Mouse (Mus musculus) heart, embryonic 15.5 days (tissue): Measurements from ENCODE around the gene Fblim1. TPM values are rescaled to one million over a fixed set of nuclear protein-coding genes. Genes with fewer than 3 reads are reported as not detected.
A peak's percentile ranks its signal among the peaks of the same experiment; 100 is the strongest.
"Not testable (repeated sequence)": the region's sequence is repeated elsewhere in the genome, so short reads cannot be mapped to it uniquely, and the experiment has no call there.

Experiments used
- ATAC-seq: fragments of 200-750 bp; cut with Nextera tagmentation; replicated peaks from 2 replicates; pipeline ENCODE4 v1.8.0; 2017; ENCODE audit warnings: low read depth, moderate TSS enrichment; ENCODE audit not compliant: insufficient number of reproducible peaks, insufficient read depth, low FRiP score
- H3K27ac ChIP-seq: fragments of 300-500 bp; sonication (generic); 2 replicates; pipeline ENCODE4 v1.5.1; 2015; ENCODE audit warnings: mild to moderate bottlenecking, inconsistent platforms
- H3K27me3 ChIP-seq: fragments of 300-500 bp; sonication (generic); 2 replicates; pipeline ENCODE4 v1.6.1; 2015; ENCODE audit warnings: inconsistent platforms
- H3K36me3 ChIP-seq: fragments of 300-500 bp; sonication (generic); 2 replicates; pipeline ENCODE4 v1.6.1; 2015; ENCODE audit warnings: mild to moderate bottlenecking, inconsistent platforms
- H3K4me1 ChIP-seq: fragments of 300-500 bp; sonication (generic); replicated peaks from 2 replicates; pipeline ENCODE4 v1.6.1; 2015; ENCODE audit warnings: inconsistent platforms
- H3K4me2 ChIP-seq: fragments of 300-500 bp; sonication (generic); 2 replicates; pipeline ENCODE4 v1.6.1; 2015; ENCODE audit warnings: inconsistent platforms, mild to moderate bottlenecking, moderate library complexity
- H3K4me3 ChIP-seq: fragments of 300-500 bp; sonication (generic); 2 replicates; pipeline ENCODE4 v1.5.1; 2015; ENCODE audit warnings: mild to moderate bottlenecking, inconsistent platforms
- H3K9ac ChIP-seq: fragments of 300-500 bp; sonication (generic); 2 replicates; pipeline ENCODE4 v1.6.1; 2015; ENCODE audit warnings: mild to moderate bottlenecking, inconsistent platforms
- H3K9me3 ChIP-seq: fragments of 300-500 bp; sonication (generic); replicated peaks from 2 replicates; pipeline ENCODE4 v1.6.1; 2016; ENCODE audit warnings: inconsistent platforms
- whole genome bisulfite sequencing: fragments of 180-500 bp; shearing (Covaris S2); methylation state at CpG from one replicate; pipeline ENCODE4 v1.1.7; 2015; ENCODE audit warnings: mixed read lengths; 5-methylcytosine and 5-hydroxymethylcytosine counted together
- polyA plus RNA-seq: library from polyadenylated mRNA; unstranded; fragments of >200 nt; fragmentation: Nextera tagmentation; extraction: Ambion mirVana; gene quantifications from 2 replicates; pipeline ENCODE4 v1.2.1, GENCODE M21; 2015

Gene Fblim1
- polyA plus RNA-seq, 1 experiment from 2014 or later, result 48.4 TPM

- Histone ChIP-seq H3K9ac (no peak overlapping the region), H3K9me3 (no peaks in the 10 kb centered on the region), H3K27ac (peak overlapping the region; percentile 42; the same call in 1 of the 2 replicates), H3K36me3 (peaks cover 11% of the 10 kb centered on the region), H3K4me2 (no peak overlapping the region; the same call in 1 of the 2 replicates), H3K4me3 (no peak overlapping the region), H3K4me1 (peaks cover 23% of the 10 kb centered on the region), H3K27me3 (0 out of 2 replicates have a peak, but pooled peaks cover 3% of the 10 kb centered on the region)
- WGBS, result 34% methylated on average over 6 of the region's 6 CpGs
- no peak for ATAC-seq
Observed at GRCm38 (mm10) chr4:141573359-141573966, 32.4 kb downstream of the Fblim1 start.

GRCm38 (mm10) chr4:141572668-141573358, 33.1 kb downstream of the Fblim1 start:
- Histone ChIP-seq H3K27ac (peak overlapping the region; percentile 42; the same call in 1 of the 2 replicates), H3K4me3 (no peak overlapping the region), H3K9ac (no peak overlapping the region), H3K4me1 (peaks cover 23% of the 10 kb centered on the region), H3K4me2 (no peak overlapping the region; the same call in 1 of the 2 replicates), H3K27me3 (0 out of 2 replicates have a peak, but pooled peaks cover 3% of the 10 kb centered on the region), H3K36me3 (peaks cover 11% of the 10 kb centered on the region), H3K9me3 (no peaks in the 10 kb centered on the region)
- 0 out of 2 replicates have a peak, but pooled peaks have one; percentile 27 for ATAC-seq
- 74% methylated on average over 7 of the region's 7 CpGs for WGBS

GRCm38 (mm10) chr4:141571934-141572333, 34.0 kb downstream of the Fblim1 start:
- no peak overlapping the region for H3K4me2 ChIP-seq

DNA sequence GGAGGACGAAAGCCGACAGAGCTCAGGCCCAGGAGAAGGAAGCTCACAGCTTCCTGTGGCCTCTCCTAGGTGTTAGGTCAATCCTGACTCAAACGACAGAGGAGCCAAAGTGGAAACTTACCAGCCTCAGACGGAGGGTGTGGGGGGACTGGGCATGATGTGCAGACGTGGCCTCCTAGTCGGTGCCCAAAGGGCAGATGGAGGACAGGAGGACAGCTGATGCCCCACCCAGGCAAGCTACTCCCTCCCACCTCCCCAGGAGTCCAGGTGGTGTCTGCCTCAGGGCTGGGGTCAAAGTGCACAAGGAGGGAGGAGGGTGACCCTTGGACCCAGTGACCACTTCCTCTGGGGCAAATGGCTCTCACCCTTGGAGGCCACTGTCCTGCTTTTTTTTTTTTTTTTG, 34.6 kb downstream of the Fblim1 start:
- WGBS, result 41% methylated on average over 6 of the region's 6 CpGs
- Histone ChIP-seq H3K36me3 (no peaks in the 10 kb centered on the region), H3K27me3 (0 out of 2 replicates have a peak, but pooled peaks cover 3% of the 10 kb centered on the region), H3K27ac (no peak overlapping the region), H3K4me1 (peaks cover 23% of the 10 kb centered on the region), H3K4me3 (no peak overlapping the region), H3K4me2 (no peak overlapping the region), H3K9ac (no peak overlapping the region), H3K9me3 (no peaks in the 10 kb centered on the region)
- ATAC-seq, result no peak

More at GRCm38 (mm10) chr4:141571934-141572333, 34.0 kb downstream of the Fblim1 start:
- Histone ChIP-seq H3K27ac (no peak overlapping the region), H3K9ac (no peak overlapping the region), H3K36me3 (peaks cover 3% of the 10 kb centered on the region), H3K4me3 (no peak overlapping the region), H3K27me3 (0 out of 2 replicates have a peak, but pooled peaks cover 3% of the 10 kb centered on the region), H3K9me3 (no peaks in the 10 kb centered on the region), H3K4me1 (peaks cover 23% of the 10 kb centered on the region)
- no peak for ATAC-seq
- WGBS, result 63% methylated on average over 10 of the region's 10 CpGs

- WGBS, result 91% methylated on average over 1 of the region's 1 CpGs
- H3K4me1 ChIP-seq, result peaks cover 23% of the 10 kb centered on the region
- H3K4me3 ChIP-seq, result no peak overlapping the region
- 0 out of 2 replicates have a peak, but pooled peaks cover 3% of the 10 kb centered on the region for H3K27me3 ChIP-seq
- H3K9ac ChIP-seq, result no peak overlapping the region
- no peaks in the 10 kb centered on the region for H3K36me3 ChIP-seq
- H3K9me3 ChIP-seq, result no peaks in the 10 kb centered on the region
- no peak for ATAC-seq
- H3K27ac ChIP-seq, result no peak overlapping the region
- no peak overlapping the region for H3K4me2 ChIP-seq
Observed at GRCm38 (mm10) chr4:141570821-141571220, 35.1 kb downstream of the Fblim1 start.

DNA sequence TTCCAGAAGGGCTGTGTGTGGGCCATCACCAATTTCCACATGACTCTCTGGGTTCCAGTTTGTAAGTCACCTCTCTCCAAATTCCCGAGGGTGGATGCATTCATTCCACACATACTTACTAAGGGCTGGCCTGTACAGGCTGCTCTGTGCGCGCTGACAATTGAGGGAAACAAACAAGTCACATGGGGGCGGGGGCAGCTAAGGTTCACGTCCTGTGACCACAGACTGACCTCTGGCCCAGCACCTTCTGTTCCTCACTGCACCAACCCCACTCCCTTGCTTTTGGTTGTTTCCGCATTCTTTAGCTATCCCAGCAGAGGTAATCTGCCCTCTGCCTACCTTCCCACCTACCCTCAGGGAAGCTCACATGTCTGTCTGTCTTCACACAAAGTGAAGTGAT, 35.9 kb downstream of the Fblim1 start:
- H3K27ac ChIP-seq, result no peak overlapping the region
- 47% methylated on average over 6 of the region's 6 CpGs for WGBS
- ATAC-seq, result 0 out of 2 replicates have a peak, but pooled peaks have one; percentile 51
- H3K4me3 ChIP-seq, result no peak overlapping the region
- no peaks in the 10 kb centered on the region for H3K36me3 ChIP-seq
- H3K4me1 ChIP-seq, result peaks cover 24% of the 10 kb centered on the region
- no peaks in the 10 kb centered on the region for H3K9me3 ChIP-seq
- H3K4me2 ChIP-seq, result no peak overlapping the region
- H3K9ac ChIP-seq, result no peak overlapping the region
- 0 out of 2 replicates have a peak, but pooled peaks cover 3% of the 10 kb centered on the region for H3K27me3 ChIP-seq

DNA sequence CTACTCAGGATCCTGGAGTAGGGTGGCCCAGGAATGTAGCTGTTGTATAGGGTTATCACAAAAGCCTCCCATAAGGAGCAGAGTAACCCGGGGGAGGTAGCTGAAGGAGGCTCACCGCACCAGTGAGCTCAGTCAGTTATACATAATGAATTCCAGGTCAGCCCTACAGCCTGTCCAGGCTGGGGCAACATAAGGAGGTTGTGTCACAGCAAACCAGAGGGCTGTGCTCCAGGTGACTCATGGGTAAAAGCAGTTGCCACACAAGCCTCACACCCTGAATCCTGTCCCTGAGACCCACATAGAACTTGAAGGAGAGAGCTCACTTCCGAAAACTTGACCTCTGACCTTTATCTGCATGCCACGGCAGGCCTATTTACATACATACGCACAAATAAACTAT, 36.9 kb downstream of the Fblim1 start:
- H3K27ac ChIP-seq, result no peak overlapping the region
- no peaks in the 10 kb centered on the region for H3K36me3 ChIP-seq
- no peak overlapping the region for H3K9ac ChIP-seq
- H3K4me2 ChIP-seq, result no peak overlapping the region
- peaks cover 22% of the 10 kb centered on the region for H3K4me1 ChIP-seq
- ATAC-seq, result no peak
- H3K27me3 ChIP-seq, result 0 out of 2 replicates have a peak, but pooled peaks cover 3% of the 10 kb centered on the region
- H3K4me3 ChIP-seq, result no peak overlapping the region
- no peaks in the 10 kb centered on the region for H3K9me3 ChIP-seq
- 81% methylated on average over 5 of the region's 5 CpGs for WGBS

- not testable (repeated sequence) for ATAC-seq, H3K27ac ChIP-seq, H3K36me3 ChIP-seq, H3K9ac ChIP-seq, H3K9me3 ChIP-seq, H3K4me3 ChIP-seq, H3K27me3 ChIP-seq, H3K4me2 ChIP-seq
- 87% methylated on average over 7 of the region's 7 CpGs for WGBS
- H3K4me1 ChIP-seq, result peaks cover 13% of the 10 kb centered on the region; the same call in 1 of the 2 replicates
Observed at GRCm38 (mm10) chr4:141567174-141567573, 38.7 kb downstream of the Fblim1 start.

DNA sequence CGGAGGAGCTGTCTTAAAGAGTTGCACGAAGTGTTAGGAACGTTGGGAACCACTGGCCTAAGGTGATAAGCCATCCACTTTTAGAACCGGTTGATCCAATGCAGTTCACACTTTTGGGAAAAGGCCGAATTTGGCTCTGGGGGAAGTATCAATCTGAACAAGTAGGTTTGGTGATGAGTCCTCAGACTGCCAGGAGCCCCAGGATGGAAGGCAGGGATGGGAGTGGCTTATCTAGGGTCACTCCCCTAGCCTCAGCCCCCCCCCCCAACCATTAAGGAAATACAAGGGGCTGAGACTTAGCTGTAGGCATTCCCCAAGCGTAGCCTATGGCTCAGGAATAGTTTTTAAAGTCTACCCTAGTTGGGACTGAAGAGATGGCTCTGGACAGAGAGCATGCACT, 39.7 kb downstream of the Fblim1 start:
- 79% methylated on average over 6 of the region's 6 CpGs for WGBS

GRCm38 (mm10) chr4:141565325-141565724, 40.6 kb downstream of the Fblim1 start:
- Histone ChIP-seq H3K4me3 (no peak overlapping the region), H3K27me3 (no peaks in the 10 kb centered on the region), H3K4me1 (peaks cover 11% of the 10 kb centered on the region; the same call in 1 of the 2 replicates), H3K4me2 (no peak overlapping the region), H3K9ac (no peak overlapping the region), H3K36me3 (no peaks in the 10 kb centered on the region), H3K9me3 (no peaks in the 10 kb centered on the region), H3K27ac (peak overlapping the region; percentile 21)
- ATAC-seq, result no peak
- WGBS, result 42% methylated on average over 7 of the region's 7 CpGs

More for the DNA sequence above, 39.7 kb downstream of the Fblim1 start:
- no peaks in the 10 kb centered on the region for H3K27me3 ChIP-seq
- ATAC-seq, result no peak
- H3K9ac ChIP-seq, result no peak overlapping the region
- H3K4me2 ChIP-seq, result no peak overlapping the region
- no peak overlapping the region for H3K4me3 ChIP-seq
- no peaks in the 10 kb centered on the region for H3K9me3 ChIP-seq
- H3K36me3 ChIP-seq, result no peaks in the 10 kb centered on the region
- no peak overlapping the region for H3K27ac ChIP-seq
- H3K4me1 ChIP-seq, result peaks cover 11% of the 10 kb centered on the region; the same call in 1 of the 2 replicates

- no peaks in the 10 kb centered on the region for H3K27me3 ChIP-seq
- H3K9me3 ChIP-seq, result no peaks in the 10 kb centered on the region
- H3K4me2 ChIP-seq, result no peak overlapping the region
- no peak for ATAC-seq
- H3K9ac ChIP-seq, result no peak overlapping the region
- H3K36me3 ChIP-seq, result no peaks in the 10 kb centered on the region
- H3K27ac ChIP-seq, result no peak overlapping the region
- H3K4me1 ChIP-seq, result peaks cover 8% of the 10 kb centered on the region
- 77% methylated on average over 3 of the region's 3 CpGs for WGBS
- no peak overlapping the region for H3K4me3 ChIP-seq
Observed at GRCm38 (mm10) chr4:141564660-141565059, 41.2 kb downstream of the Fblim1 start.
